Mouse (Mus musculus) hindbrain, postnatal 0 days (tissue): ENCODE data around the gene Fam20c. TPM values are rescaled to one million over a fixed set of nuclear protein-coding genes. Genes with fewer than 3 reads are reported as not detected.

Source experiments
- ATAC-seq: fragments of 200-750 bp; cut with Nextera tagmentation; 2 replicates; pipeline ENCODE4 v1.8.0; 2017; ENCODE audit warnings: mild to moderate bottlenecking, moderate TSS enrichment, moderate library complexity
- DNase-seq: peaks from one replicate; pipeline ENCODE4 v3.0.0-alpha.2; 2015; ENCODE audit warnings: low spot score
- H3K27ac ChIP-seq: fragments of 300-500 bp; sonication (generic); 2 replicates; pipeline ENCODE4 v1.5.1; 2014; ENCODE audit warnings: mild to moderate bottlenecking
- H3K27me3 ChIP-seq: fragments of 300-500 bp; sonication (generic); 2 replicates; pipeline ENCODE4 v1.6.1; 2014; ENCODE audit warnings: low read length, mixed read lengths; ENCODE audit not compliant: insufficient read depth
- H3K36me3 ChIP-seq: fragments of 300-500 bp; sonication (generic); 2 replicates; pipeline ENCODE4 v1.6.1; 2014; ENCODE audit warnings: low read length, mixed read lengths; ENCODE audit not compliant: insufficient read depth
- H3K4me1 ChIP-seq: fragments of 300-500 bp; sonication (generic); 2 replicates; pipeline ENCODE4 v1.6.1; 2014; ENCODE audit warnings: antibody characterized with exemption, low read length, mixed read lengths; ENCODE audit not compliant: insufficient read depth
- H3K4me2 ChIP-seq: fragments of 300-500 bp; sonication (generic); 2 replicates; pipeline ENCODE4 v1.6.1; 2014; ENCODE audit warnings: low read depth, mild to moderate bottlenecking, low read length, moderate library complexity, mixed read lengths
- H3K4me3 ChIP-seq: fragments of 300-500 bp; sonication (generic); 2 replicates; pipeline ENCODE4 v1.5.1; 2014; ENCODE audit warnings: low read length
- H3K9ac ChIP-seq: fragments of 300-500 bp; sonication (generic); replicated peaks from 2 replicates; pipeline ENCODE4 v1.6.1; 2014; ENCODE audit warnings: mild to moderate bottlenecking, low read length, moderate library complexity, mixed read lengths
- H3K9me3 ChIP-seq: fragments of 300-500 bp; sonication (generic); 2 replicates; pipeline ENCODE4 v1.6.1; 2016; ENCODE audit warnings: low read length, mixed read lengths
- CTCF ChIP-seq: IDR thresholded peaks from 2 replicates; pipeline ENCODE4 v1.5.1; 2016; ENCODE audit warnings: antibody characterized with exemption, control low read depth, low read depth
- WGBS: fragments of 180-500 bp; shearing (Covaris S2); extraction: QIAGEN DNeasy Blood & Tissue Kit; methylation state at CpG from one replicate; pipeline ENCODE4 v1.1.7; 2014; 5-methylcytosine and 5-hydroxymethylcytosine counted together
- polyA plus RNA-seq: library from polyadenylated mRNA; unstranded; fragments of >200 nt; fragmentation: Nextera tagmentation; extraction: Ambion mirVana; gene quantifications from 2 replicates; pipeline ENCODE4 v1.2.1, GENCODE M21; 2015
- total RNA-seq: library from RNA; depleted of rRNA; stranded (reverse); fragments of >200 nt; gene quantifications from 2 replicates; pipeline ENCODE4 v1.2.3, GENCODE M21; 2014

Fam20c gene
- total and polyA plus RNA-seq, 2 experiments from 2014 or later = 53.9 to 96.4 TPM

DNA sequence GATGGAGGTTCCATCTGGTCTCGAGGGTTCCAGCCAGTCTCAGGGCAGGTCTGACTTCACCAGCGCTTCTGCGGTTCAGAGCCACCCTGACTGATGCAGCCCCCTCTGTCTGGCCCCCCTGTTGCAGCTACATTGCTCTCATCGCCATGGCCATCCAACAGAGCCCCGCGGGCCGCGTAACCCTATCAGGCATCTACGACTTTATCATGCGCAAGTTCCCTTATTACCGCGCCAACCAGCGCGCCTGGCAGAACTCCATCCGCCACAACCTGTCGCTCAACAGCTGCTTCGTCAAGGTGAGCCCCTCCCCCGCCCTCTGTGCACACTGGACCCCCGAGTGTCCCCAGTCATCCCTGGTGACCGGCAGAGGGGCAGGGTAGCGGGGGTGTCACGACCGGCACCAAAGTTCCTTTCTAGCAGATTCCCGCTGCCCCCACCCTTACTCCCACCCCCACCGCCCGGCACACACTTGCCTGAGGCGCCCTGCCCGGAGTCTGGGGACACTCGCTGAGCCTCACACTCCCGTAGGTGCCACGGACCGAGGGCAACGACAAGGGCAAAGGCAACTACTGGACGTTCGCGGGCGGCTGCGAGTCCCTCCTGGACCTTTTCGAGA lies 66.5 kb downstream of the Fam20c start:
- TF ChIP-seq CTCF = no peak
- H3K4me3 ChIP-seq = peak overlapping the region; percentile 30
- peak overlapping the region; percentile 54 for H3K4me2 ChIP-seq
- peak; percentile 19 for DNase-seq
- WGBS = 4% methylated on average over 39 of the region's 39 CpGs
- no peaks in the 10 kb centered on the region for H3K4me1 ChIP-seq
- H3K9ac ChIP-seq = 0 out of 2 replicates have a peak overlapping the region, but pooled peaks have one; percentile 17
- H3K27me3 ChIP-seq = peaks cover 40% of the 10 kb centered on the region
- H3K27ac ChIP-seq = no peak overlapping the region
- no peaks in the 10 kb centered on the region for H3K36me3 ChIP-seq
- peak; percentile 52; the same call in 1 of the 2 replicates for ATAC-seq
- H3K9me3 ChIP-seq = no peaks in the 10 kb centered on the region

DNA sequence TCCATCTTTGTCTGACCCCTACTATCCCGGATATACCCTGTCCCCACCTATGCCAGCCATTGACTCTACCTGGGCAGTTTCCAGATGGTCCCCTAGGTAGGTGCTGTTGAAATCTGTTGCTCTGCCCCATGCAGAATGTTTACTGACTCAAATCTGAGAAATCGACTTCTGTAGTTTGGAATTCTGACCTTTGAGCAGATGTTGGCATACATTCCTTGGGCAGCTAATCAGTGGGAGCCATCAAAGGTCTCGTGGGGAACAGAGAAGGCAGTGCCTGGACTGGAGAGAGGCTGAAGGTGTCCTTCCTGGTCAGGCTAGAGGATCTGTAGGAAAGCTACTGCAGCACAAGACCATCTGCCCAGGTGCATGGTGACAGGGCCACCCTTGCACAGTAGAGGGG lies 70.8 kb downstream of the Fam20c start:
- no peak for TF ChIP-seq CTCF
- H3K27me3 ChIP-seq = peaks cover 26% of the 10 kb centered on the region
- no peaks in the 10 kb centered on the region for H3K4me1 ChIP-seq
- H3K4me3 ChIP-seq = no peak overlapping the region
- no peak overlapping the region for H3K27ac ChIP-seq
- no peaks in the 10 kb centered on the region for H3K9me3 ChIP-seq
- no peaks in the 10 kb centered on the region for H3K36me3 ChIP-seq
- no peak overlapping the region for H3K9ac ChIP-seq
- no peak overlapping the region for H3K4me2 ChIP-seq
- 72% methylated on average over 3 of the region's 3 CpGs for WGBS
- DNase-seq (no peak), ATAC-seq (no peak)

DNA sequence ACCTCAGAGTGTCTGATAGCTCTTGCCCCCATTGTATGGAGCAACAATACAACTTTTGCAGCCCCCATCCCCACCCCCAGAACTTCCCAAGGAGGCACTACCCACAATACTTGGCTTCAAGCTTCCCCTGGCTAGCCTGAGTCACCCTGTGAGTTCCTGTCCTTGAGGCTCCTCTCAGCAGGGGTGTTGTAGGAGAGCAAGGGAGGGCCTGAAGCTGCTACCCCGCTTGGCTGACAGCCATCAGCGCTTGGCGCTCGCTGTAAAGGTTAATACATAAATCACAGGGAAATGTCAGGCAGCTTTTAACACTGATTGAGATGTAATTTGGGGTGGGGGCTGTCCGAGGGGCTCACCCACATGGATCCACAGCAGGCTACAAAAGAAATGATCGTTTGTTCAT lies 79.1 kb downstream of the Fam20c start:
- Histone ChIP-seq H3K27me3 (no peaks in the 10 kb centered on the region), H3K4me2 (no peak overlapping the region), H3K9ac (no peak overlapping the region), H3K36me3 (no peaks in the 10 kb centered on the region), H3K4me1 (peaks cover 6% of the 10 kb centered on the region; the same call in 1 of the 2 replicates), H3K9me3 (no peaks in the 10 kb centered on the region), H3K27ac (no peak overlapping the region), H3K4me3 (no peak overlapping the region)
- DNase-seq (peak; percentile 46), ATAC-seq (no peak)
- 26% methylated on average over 6 of the region's 6 CpGs for WGBS
- TF ChIP-seq CTCF = no peak

DNA sequence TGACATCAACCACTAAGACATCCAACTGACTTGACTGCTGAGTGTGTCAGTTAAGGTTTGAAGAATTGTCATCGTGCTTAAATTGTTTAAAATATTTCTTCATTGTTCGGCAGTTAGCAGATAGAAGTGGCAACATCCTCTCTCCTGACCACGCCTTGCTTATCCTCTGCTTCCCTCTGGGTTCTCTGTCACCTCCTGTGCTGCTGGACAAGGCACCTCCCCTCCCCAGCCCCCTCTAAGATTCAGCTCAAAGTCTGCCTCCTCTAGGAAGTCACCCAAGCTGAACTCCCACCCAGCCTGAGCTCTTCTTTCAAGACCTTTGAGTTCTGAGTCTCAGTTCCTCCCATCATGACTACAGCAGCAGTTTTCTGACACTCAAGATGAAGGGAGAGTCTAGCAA lies 80.6 kb downstream of the Fam20c start:
- DNase-seq (no peak), ATAC-seq (no peak)
- 75% methylated on average over 3 of the region's 3 CpGs for WGBS
- Histone ChIP-seq H3K27ac (no peak overlapping the region), H3K36me3 (no peaks in the 10 kb centered on the region), H3K4me1 (peaks cover 6% of the 10 kb centered on the region; the same call in 1 of the 2 replicates), H3K9me3 (no peaks in the 10 kb centered on the region), H3K4me2 (no peak overlapping the region), H3K9ac (no peak overlapping the region), H3K4me3 (no peak overlapping the region), H3K27me3 (no peaks in the 10 kb centered on the region)
- TF ChIP-seq CTCF = no peak

DNA sequence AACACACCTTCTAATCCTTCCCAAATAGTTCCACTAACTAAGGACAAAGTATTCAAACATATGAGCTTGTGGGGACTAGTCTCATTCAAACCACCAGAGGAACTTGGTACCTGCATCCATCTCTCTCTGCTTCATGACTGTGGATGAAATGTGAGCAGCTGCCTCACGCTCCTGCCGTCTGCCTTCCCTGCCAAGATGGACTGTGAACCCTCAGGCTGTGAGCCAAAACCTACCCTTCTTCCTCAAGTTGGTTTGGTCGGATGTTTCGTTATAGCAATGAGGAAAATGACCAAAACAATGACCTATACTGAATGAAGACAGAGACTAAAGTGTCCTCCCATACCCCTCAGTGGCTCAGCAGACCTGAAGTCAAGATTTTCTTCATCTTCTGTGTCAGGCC lies 86.7 kb downstream of the Fam20c start:
- Histone ChIP-seq H3K27ac (no peak overlapping the region), H3K9me3 (no peaks in the 10 kb centered on the region), H3K4me3 (no peak overlapping the region), H3K36me3 (no peaks in the 10 kb centered on the region), H3K4me2 (no peak overlapping the region), H3K9ac (no peak overlapping the region), H3K27me3 (no peaks in the 10 kb centered on the region), H3K4me1 (no peaks in the 10 kb centered on the region)
- no peak for ATAC-seq
- WGBS = 95% methylated on average over 4 of the region's 4 CpGs
- DNase-seq = no peak
- no peak for TF ChIP-seq CTCF

DNA sequence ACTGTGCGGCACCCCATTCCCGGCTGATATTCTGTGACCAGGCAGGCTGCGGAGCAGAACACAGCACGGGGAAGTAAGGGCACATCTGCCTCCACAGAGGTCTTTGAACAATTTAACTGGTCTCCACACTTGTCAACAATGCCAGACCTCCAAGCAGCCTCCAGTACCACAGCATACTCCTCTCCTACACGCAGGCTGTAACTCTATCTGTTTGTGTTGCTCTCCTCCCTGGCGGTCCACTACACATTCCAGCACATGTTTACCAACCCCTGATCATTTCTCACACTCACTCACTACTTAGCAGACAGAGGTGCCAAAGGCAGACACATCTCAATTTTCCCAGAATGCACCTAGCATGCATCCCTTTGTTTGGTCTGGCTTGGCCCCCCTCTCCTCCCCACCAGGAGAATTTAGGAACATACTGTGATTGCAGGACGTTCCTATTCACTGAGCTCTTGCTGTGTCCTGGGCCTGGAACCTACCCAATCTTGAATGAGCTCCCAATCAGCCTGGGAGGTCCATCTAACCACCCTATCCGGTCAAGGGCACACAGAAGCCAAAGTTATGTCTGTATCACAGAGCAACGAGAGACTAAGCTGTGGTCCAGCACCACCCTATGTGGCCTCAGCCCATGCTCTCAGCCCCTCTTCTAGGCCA lies 89.0 kb downstream of the Fam20c start:
- no peak overlapping the region for H3K4me3 ChIP-seq
- no peaks in the 10 kb centered on the region for H3K9me3 ChIP-seq
- H3K36me3 ChIP-seq = no peaks in the 10 kb centered on the region
- no peak overlapping the region for H3K4me2 ChIP-seq
- no peak for DNase-seq
- no peak overlapping the region for H3K27ac ChIP-seq
- H3K27me3 ChIP-seq = no peaks in the 10 kb centered on the region
- no peak overlapping the region for H3K9ac ChIP-seq
- TF ChIP-seq CTCF = no peak
- H3K4me1 ChIP-seq = no peaks in the 10 kb centered on the region
- ATAC-seq = no peak
- 68% methylated on average over 9 of the region's 9 CpGs for WGBS

DNA sequence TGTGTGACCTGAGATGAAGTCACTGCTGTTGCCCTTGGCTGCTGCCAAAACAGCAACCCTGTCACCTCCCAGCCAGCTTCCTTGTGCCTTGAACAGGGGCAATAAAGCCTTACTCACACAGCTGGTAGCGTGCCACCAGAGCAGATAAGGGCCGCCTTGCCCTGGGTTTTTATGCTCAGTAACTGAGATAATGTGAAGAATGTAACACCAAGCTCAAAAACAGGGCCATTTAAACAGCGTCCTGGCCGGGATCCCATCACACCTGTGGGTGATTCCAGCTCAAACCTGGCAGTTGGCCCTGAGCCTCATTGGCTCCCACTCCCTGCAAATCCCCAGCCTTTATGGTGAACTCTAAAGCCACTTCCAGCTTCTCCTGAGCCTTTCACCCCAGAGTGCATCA lies 92.2 kb downstream of the Fam20c start:
- H3K36me3 ChIP-seq = no peaks in the 10 kb centered on the region
- no peak overlapping the region for H3K4me2 ChIP-seq
- no peaks in the 10 kb centered on the region for H3K4me1 ChIP-seq
- H3K9me3 ChIP-seq = no peaks in the 10 kb centered on the region
- ATAC-seq = no peak
- no peak overlapping the region for H3K27ac ChIP-seq
- H3K27me3 ChIP-seq = no peaks in the 10 kb centered on the region
- WGBS = 73% methylated on average over 4 of the region's 4 CpGs
- no peak for TF ChIP-seq CTCF
- H3K9ac ChIP-seq = no peak overlapping the region
- no peak for DNase-seq
- H3K4me3 ChIP-seq = no peak overlapping the region
